Mouse (Mus musculus) embryonic facial prominence, embryonic 14.5 days (tissue): ENCODE results near the gene Lgals7. TPM values are rescaled to one million over a fixed set of nuclear protein-coding genes. Genes with fewer than 3 reads are reported as not detected.

ENCODE experiments used
- ATAC-seq: fragments of 200-750 bp; cut with Nextera tagmentation; 2 replicates; pipeline ENCODE4 v1.8.0; 2017; ENCODE audit warnings: low read depth, moderate number of reproducible peaks, moderate TSS enrichment
- DNase-seq: peaks from one replicate; pipeline ENCODE4 v3.0.0-alpha.2; 2015; ENCODE audit warnings: low spot score
- H3K27ac ChIP-seq: fragments of 300-500 bp; sonication (generic); replicated peaks from 2 replicates; pipeline ENCODE4 v1.5.1; 2014; ENCODE audit warnings: low read depth, mild to moderate bottlenecking, low read length, moderate library complexity
- H3K27me3 ChIP-seq: fragments of 300-500 bp; sonication (generic); replicated peaks from 2 replicates; pipeline ENCODE4 v1.6.1; 2014; ENCODE audit warnings: low read length; ENCODE audit not compliant: control insufficient read depth, insufficient read depth
- H3K36me3 ChIP-seq: fragments of 300-500 bp; sonication (generic); 2 replicates; pipeline ENCODE4 v1.6.1; 2014; ENCODE audit warnings: low read length, mixed read lengths; ENCODE audit not compliant: control insufficient read depth, insufficient read depth
- H3K4me1 ChIP-seq: fragments of 300-500 bp; sonication (generic); 2 replicates; pipeline ENCODE4 v1.6.1; 2014; ENCODE audit warnings: antibody characterized with exemption, low read length; ENCODE audit not compliant: control insufficient read depth, insufficient read depth
- H3K4me2 ChIP-seq: fragments of 300-500 bp; sonication (generic); 2 replicates; pipeline ENCODE4 v1.6.1; 2014; ENCODE audit warnings: low read depth, mild to moderate bottlenecking, low read length, moderate library complexity, mixed read lengths
- H3K4me3 ChIP-seq: fragments of 300-500 bp; sonication (generic); 2 replicates; pipeline ENCODE4 v1.5.1; 2014; ENCODE audit warnings: low read depth, mild to moderate bottlenecking, low read length
- H3K9ac ChIP-seq: fragments of 300-500 bp; sonication (generic); 2 replicates; pipeline ENCODE4 v1.6.1; 2014; ENCODE audit warnings: low read depth, mild to moderate bottlenecking, low read length, moderate library complexity, mixed read lengths
- H3K9me3 ChIP-seq: fragments of 300-500 bp; sonication (generic); 2 replicates; pipeline ENCODE4 v1.6.1; 2016; ENCODE audit warnings: low read length; ENCODE audit not compliant: control insufficient read depth
- WGBS: fragments of 180-500 bp; shearing (Covaris S2); extraction: QIAGEN DNeasy Blood & Tissue Kit; methylation state at CpG from one replicate; pipeline ENCODE4 v1.1.7; 2014; 5-methylcytosine and 5-hydroxymethylcytosine counted together
- polyA plus RNA-seq: library from polyadenylated mRNA; unstranded; fragments of >200 nt; fragmentation: Nextera tagmentation; extraction: Ambion mirVana; gene quantifications from 2 replicates; pipeline ENCODE4 v1.2.1, GENCODE M21; 2014

Lgals7 gene
- polyA plus RNA-seq, 1 experiment from 2014 or later = 53.0 TPM

DNA sequence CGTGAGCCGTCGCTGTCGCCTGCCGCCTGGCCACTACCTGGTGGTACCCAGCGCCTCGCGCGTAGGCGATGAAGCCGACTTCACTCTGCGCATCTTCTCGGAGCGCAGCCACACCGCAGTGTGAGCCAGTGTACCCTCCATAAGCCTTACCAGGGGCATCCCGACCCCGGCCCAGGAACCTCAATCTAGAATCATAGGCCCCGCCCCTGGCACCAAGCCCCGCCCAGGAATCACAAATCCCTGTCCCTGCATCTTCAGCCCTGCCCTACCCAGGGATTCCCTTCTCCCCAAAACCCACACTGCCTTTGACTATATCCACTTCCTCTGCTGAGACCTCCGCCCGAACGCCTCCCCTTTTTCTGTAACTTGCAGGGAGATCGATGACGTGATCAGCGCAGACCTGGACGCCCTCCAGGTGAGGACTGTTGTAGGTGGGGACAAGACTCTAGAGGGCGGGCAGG lies 25.1 kb downstream of the Lgals7 start:
- H3K9ac ChIP-seq = peak overlapping the region; percentile 58
- no peak for DNase-seq

DNA sequence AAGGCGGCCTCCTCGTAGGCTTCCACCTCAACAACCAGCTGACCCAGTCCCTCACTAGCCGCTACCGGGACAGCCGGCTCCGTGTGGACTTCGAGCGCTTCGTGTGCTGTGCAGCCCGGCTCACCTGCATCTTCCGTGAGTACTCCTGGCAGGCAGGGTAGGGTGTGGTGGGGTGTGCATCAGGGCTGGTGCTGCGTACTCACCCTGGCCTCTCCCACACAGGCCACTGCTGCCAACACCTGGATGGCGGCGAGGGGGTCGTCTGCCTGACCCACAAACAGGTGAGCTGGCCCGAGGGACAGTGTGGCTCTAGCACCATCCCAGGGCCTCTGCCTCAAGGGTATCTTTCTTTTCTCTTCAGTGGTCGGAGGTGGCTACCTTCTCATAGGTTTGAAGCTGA lies 28.9 kb downstream of the Lgals7 start:
- Histone ChIP-seq H3K27me3 (peaks cover 16% of the 10 kb centered on the region), H3K36me3 (peaks cover 68% of the 10 kb centered on the region), H3K9ac (no peak overlapping the region), H3K27ac (no peak overlapping the region), H3K4me1 (peaks cover 11% of the 10 kb centered on the region; the same call in 1 of the 2 replicates), H3K9me3 (no peaks in the 10 kb centered on the region), H3K4me2 (no peak overlapping the region), H3K4me3 (no peak overlapping the region)
- no peak for DNase-seq
- 97% methylated on average over 16 of the region's 17 CpGs for WGBS
- no peak for ATAC-seq

More for the DNA sequence above, 25.1 kb downstream of the Lgals7 start:
- ATAC-seq = peak; percentile 47
- Histone ChIP-seq H3K4me3 (peak overlapping the region; percentile 41), H3K4me1 (peaks cover 11% of the 10 kb centered on the region; the same call in 1 of the 2 replicates), H3K36me3 (peaks cover 29% of the 10 kb centered on the region), H3K4me2 (peak overlapping the region; percentile 74), H3K27ac (no peak overlapping the region), H3K9me3 (no peaks in the 10 kb centered on the region), H3K27me3 (peaks cover 20% of the 10 kb centered on the region)
- WGBS = under 1% methylated on average over 22 of the region's 27 CpGs

DNA sequence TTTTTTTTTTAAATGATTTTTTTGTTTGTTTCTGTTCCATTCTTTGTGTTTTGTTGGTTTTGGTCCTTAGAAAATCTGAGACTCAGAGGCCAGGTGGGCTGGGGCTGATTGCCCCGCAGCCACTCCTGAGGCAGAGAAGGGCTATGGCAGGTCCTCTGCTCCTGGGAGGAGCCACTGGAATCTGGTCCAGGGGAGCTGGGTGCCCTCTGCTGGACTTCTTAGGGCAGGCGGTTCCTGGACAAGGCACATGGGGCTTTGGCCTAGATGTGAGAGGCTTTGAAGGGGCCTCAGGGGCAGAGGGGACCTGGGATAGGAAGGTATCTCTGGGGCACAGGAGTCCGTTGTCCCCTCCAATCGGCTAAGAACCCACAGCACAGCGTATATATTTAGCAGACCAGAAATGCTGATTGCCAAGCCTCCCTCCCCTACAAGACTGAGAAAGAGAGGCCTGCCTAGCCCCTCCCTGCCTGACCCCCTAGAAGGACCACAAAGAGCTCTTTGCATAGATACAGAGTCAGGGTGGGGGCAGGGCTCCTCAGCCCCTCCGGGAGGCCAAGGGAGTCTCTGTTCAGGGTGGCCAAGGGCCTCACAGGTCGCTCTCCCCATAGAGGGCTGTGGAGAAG lies 30.1 kb downstream of the Lgals7 start:
- no peak overlapping the region for H3K4me2 ChIP-seq
- H3K36me3 ChIP-seq = peaks cover 80% of the 10 kb centered on the region
- WGBS = 51% methylated on average over 7 of the region's 7 CpGs
- DNase-seq (peak; percentile 73), ATAC-seq (peak; percentile 44; the same call in 1 of the 2 replicates)
- H3K9ac ChIP-seq = no peak overlapping the region
- no peak overlapping the region for H3K27ac ChIP-seq
- H3K9me3 ChIP-seq = no peaks in the 10 kb centered on the region
- H3K4me1 ChIP-seq = 0 out of 2 replicates have a peak, but pooled peaks cover 5% of the 10 kb centered on the region
- no peak overlapping the region for H3K4me3 ChIP-seq
- peaks cover 4% of the 10 kb centered on the region for H3K27me3 ChIP-seq

DNA sequence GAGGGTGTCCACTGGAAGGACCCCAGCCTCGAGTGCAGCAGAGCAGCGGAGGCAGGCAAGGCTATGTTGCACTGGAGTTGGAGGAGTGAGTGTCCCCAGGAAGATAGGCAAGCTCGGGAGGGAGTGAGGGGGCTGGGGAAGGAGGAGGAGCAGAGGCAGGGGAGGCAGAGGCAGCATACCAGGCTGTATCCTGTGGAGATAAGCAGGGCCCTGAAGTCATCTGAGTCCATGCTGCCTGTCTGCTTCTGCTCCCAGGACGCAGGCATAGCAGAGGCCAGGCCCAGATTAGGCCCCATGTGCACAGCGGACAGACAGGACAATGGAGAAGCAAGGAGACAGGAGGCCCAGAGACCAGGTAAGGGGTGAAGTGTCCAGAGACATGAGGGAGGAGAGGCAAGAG lies 31.3 kb downstream of the Lgals7 start:
- WGBS = 68% methylated on average over 5 of the region's 5 CpGs
- H3K27ac ChIP-seq = 0 out of 2 replicates have a peak overlapping the region, but pooled peaks have one; percentile 3
- no peaks in the 10 kb centered on the region for H3K27me3 ChIP-seq
- no peaks in the 10 kb centered on the region for H3K9me3 ChIP-seq
- H3K9ac ChIP-seq = 0 out of 2 replicates have a peak overlapping the region, but pooled peaks have one; percentile 20
- no peak for DNase-seq
- no peak for ATAC-seq
- no peak overlapping the region for H3K4me3 ChIP-seq
- no peak overlapping the region for H3K4me2 ChIP-seq
- H3K4me1 ChIP-seq = no peaks in the 10 kb centered on the region
- peaks cover 92% of the 10 kb centered on the region for H3K36me3 ChIP-seq

DNA sequence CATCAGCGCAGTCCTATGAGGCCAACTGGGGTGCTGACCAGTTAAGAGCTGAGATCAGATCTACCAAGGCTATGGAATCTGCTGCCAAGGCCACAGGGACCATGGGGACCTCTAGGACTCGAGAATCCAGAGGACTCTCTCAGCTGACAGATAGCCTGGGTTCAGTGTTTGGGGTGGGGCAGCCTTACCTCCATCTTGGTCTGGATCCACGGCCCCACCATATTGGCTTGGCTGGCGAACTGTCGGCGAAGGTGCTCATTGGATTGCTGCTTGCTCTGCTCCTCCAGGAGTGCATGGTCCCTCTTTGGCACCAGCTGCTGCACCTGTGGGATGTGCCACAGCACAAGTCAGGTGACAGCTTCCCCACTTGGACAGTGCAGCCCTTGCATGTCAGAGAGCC lies 34.0 kb downstream of the Lgals7 start:
- Histone ChIP-seq H3K4me2 (no peak overlapping the region), H3K9me3 (no peaks in the 10 kb centered on the region), H3K4me3 (no peak overlapping the region), H3K36me3 (peaks cover 98% of the 10 kb centered on the region), H3K27me3 (no peaks in the 10 kb centered on the region), H3K4me1 (no peaks in the 10 kb centered on the region), H3K9ac (no peak overlapping the region), H3K27ac (no peak overlapping the region)
- 99% methylated on average over 6 of the region's 6 CpGs for WGBS
- ATAC-seq = no peak
- no peak for DNase-seq

DNA sequence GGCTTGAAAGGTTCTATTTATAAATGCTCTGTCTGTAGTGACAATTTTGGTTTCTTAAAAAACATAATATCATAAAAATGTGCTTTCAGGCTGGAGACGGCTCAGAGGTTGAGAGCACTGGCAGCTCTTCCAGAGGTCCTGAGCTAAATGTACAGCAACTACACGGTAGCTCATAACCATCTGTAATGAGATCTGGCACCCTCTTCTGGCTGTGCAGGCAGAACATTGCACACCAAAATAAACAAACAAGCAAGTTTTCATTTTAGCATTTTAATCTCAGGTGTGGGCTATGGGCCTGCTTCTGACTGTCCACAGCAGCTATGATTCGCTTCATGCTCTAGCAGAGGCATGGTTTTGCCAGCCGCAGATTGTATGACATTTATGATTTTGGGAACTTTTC lies 36.3 kb downstream of the Lgals7 start:
- H3K27ac ChIP-seq = no peak overlapping the region

DNA sequence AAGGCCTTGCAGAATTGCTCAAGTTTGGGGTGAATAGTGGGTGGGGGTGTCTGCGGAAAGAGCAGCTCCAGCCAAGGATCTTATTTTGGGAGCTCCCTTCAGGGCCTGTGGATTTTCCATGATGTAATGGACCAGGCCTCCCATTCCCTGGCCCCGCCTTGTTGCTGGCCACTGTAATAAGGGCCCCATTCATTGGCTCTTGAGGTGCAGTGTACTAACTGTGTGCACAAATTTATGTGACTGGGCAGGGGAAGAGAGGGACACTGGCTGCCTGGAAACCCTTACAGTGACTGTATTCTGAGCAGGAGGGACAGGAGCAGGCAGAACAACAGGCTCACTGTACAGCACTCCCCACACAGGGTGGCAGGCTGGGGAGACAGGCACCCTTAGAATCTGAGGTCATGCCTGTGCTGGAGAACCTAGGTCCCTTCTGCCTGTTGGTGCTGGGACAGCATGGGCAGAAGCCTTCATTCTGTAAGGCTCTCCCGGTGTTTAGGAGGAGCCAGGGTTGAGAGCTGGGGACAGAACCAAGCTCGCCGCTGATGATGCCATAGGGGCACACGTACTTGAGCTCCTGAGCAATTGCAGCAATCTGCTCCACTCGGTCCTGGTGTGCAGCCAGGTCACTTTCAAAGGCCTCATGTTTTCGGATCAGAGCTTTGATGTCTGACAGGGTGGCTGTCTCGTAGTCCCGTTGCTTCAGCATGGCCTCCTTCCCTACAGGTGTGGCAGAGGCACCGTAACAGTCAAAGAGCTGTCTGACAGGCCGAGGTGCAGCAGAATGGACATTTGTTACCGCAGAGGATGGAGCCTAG lies 37.9 kb downstream of the Lgals7 start:
- H3K27me3 ChIP-seq = no peaks in the 10 kb centered on the region
- ATAC-seq (peak; percentile 59), DNase-seq (peak; percentile 76)
- H3K9ac ChIP-seq = no peak overlapping the region
- H3K4me3 ChIP-seq = no peak overlapping the region
- H3K4me2 ChIP-seq = no peak overlapping the region
- no peaks in the 10 kb centered on the region for H3K9me3 ChIP-seq
- WGBS = 87% methylated on average over 13 of the region's 13 CpGs
- peaks cover 100% of the 10 kb centered on the region for H3K36me3 ChIP-seq
- H3K27ac ChIP-seq = peak overlapping the region; percentile 67
- no peaks in the 10 kb centered on the region for H3K4me1 ChIP-seq

More for the DNA sequence above, 36.3 kb downstream of the Lgals7 start:
- H3K36me3 ChIP-seq = peaks cover 100% of the 10 kb centered on the region
- H3K4me3 ChIP-seq = no peak overlapping the region
- H3K4me2 ChIP-seq = no peak overlapping the region
- no peaks in the 10 kb centered on the region for H3K9me3 ChIP-seq
- WGBS = 80% methylated on average over 4 of the region's 4 CpGs
- H3K9ac ChIP-seq = no peak overlapping the region
- DNase-seq (no peak), ATAC-seq (no peak)
- no peaks in the 10 kb centered on the region for H3K27me3 ChIP-seq
- H3K4me1 ChIP-seq = no peaks in the 10 kb centered on the region

DNA sequence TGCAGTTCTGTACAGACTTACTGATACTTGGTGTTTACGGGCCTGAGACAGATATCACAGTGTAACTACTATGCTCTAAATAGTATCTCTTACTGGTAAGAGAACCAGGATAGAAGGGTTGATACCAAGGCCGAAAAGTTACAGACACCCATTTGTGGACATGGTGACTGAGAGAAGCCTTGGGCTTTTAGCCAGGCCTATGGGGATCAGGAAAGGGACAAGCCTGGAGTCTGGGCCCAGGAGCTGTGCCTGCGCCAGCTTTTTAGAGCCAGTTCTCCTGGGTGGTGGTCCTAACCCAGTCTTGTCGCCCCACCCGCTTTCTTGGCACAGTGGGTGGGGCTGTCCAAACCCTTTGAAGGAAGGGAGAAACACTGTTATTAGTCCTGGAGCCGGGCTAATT lies 38.5 kb downstream of the Lgals7 start:
- Histone ChIP-seq H3K27me3 (no peaks in the 10 kb centered on the region), H3K4me1 (no peaks in the 10 kb centered on the region), H3K4me2 (no peak overlapping the region), H3K4me3 (no peak overlapping the region), H3K36me3 (peaks cover 100% of the 10 kb centered on the region), H3K9ac (no peak overlapping the region), H3K27ac (peak overlapping the region; percentile 45), H3K9me3 (no peaks in the 10 kb centered on the region)
- ATAC-seq = no peak
- DNase-seq = no peak
- WGBS = 89% methylated on average over 6 of the region's 6 CpGs
